Mouse (Mus musculus) lung, embryonic 16.5 days (tissue): ENCODE results near the gene P2rx4. TPM values are rescaled to one million over a fixed set of nuclear protein-coding genes. Genes with fewer than 3 reads are reported as not detected.

Experiments used
- ATAC-seq: fragments of 200-750 bp; cut with Nextera tagmentation; 2 replicates; pipeline ENCODE4 v1.8.0; 2017; ENCODE audit warnings: low read depth, mild to moderate bottlenecking, moderate library complexity
- H3K27ac ChIP-seq: fragments of 300-500 bp; sonication (generic); 2 replicates; pipeline ENCODE4 v1.5.1; 2014; ENCODE audit warnings: mild to moderate bottlenecking, control low read depth, low read length
- H3K27me3 ChIP-seq: fragments of 300-500 bp; sonication (generic); 2 replicates; pipeline ENCODE4 v1.6.1; 2014; ENCODE audit warnings: low read depth, low read length, mixed read lengths; ENCODE audit not compliant: control insufficient read depth, insufficient read depth
- H3K36me3 ChIP-seq: fragments of 300-500 bp; sonication (generic); 2 replicates; pipeline ENCODE4 v1.6.1; 2014; ENCODE audit warnings: low read length; ENCODE audit not compliant: control insufficient read depth, insufficient read depth
- H3K4me1 ChIP-seq: fragments of 300-500 bp; sonication (generic); replicated peaks from 2 replicates; pipeline ENCODE4 v1.6.1; 2014; ENCODE audit warnings: low read length, mixed read lengths; ENCODE audit not compliant: control insufficient read depth, insufficient read depth
- H3K4me2 ChIP-seq: fragments of 300-500 bp; sonication (generic); 2 replicates; pipeline ENCODE4 v1.6.1; 2014; ENCODE audit warnings: low read depth, low read length, control low read depth
- H3K4me3 ChIP-seq: fragments of 300-500 bp; sonication (generic); 2 replicates; pipeline ENCODE4 v1.5.1; 2014; ENCODE audit warnings: mild to moderate bottlenecking, low read length, control low read depth
- H3K9ac ChIP-seq: fragments of 300-500 bp; sonication (generic); 2 replicates; pipeline ENCODE4 v1.6.1; 2014; ENCODE audit warnings: low read length, control low read depth
- H3K9me3 ChIP-seq: fragments of 300-500 bp; sonication (generic); 2 replicates; pipeline ENCODE4 v1.6.1; 2016; ENCODE audit warnings: low read length; ENCODE audit not compliant: control insufficient read depth
- WGBS: fragments of 180-500 bp; shearing (Covaris S2); extraction: QIAGEN DNeasy Blood & Tissue Kit; methylation state at CpG from one replicate; pipeline ENCODE4 v1.1.7; 2014; 5-methylcytosine and 5-hydroxymethylcytosine counted together
- polyA plus RNA-seq: library from polyadenylated mRNA; unstranded; fragments of >200 nt; fragmentation: Nextera tagmentation; extraction: Ambion mirVana; gene quantifications from 2 replicates; pipeline ENCODE4 v1.2.1, GENCODE M21; 2015

Gene P2rx4
- polyA plus RNA-seq, 1 experiment from 2014 or later, result 19.6 TPM

- H3K4me3 ChIP-seq, result no peak overlapping the region
- WGBS, result 97% methylated on average over 2 of the region's 2 CpGs
- H3K9me3 ChIP-seq, result no peaks in the 10 kb centered on the region
- H3K9ac ChIP-seq, result no peak overlapping the region
- H3K4me1 ChIP-seq, result no peaks in the 10 kb centered on the region; the same call in 1 of the 2 replicates
- H3K36me3 ChIP-seq, result no peaks in the 10 kb centered on the region
- no peak overlapping the region for H3K4me2 ChIP-seq
- ATAC-seq, result no peak
- H3K27ac ChIP-seq, result no peak overlapping the region
- no peaks in the 10 kb centered on the region for H3K27me3 ChIP-seq
Observed at GRCm38 (mm10) chr5:122716793-122717192, 9.4 kb downstream of the P2rx4 start.

- ATAC-seq, result peak; percentile 67
Observed at GRCm38 (mm10) chr5:122718400-122718799, 11.1 kb downstream of the P2rx4 start.

DNA sequence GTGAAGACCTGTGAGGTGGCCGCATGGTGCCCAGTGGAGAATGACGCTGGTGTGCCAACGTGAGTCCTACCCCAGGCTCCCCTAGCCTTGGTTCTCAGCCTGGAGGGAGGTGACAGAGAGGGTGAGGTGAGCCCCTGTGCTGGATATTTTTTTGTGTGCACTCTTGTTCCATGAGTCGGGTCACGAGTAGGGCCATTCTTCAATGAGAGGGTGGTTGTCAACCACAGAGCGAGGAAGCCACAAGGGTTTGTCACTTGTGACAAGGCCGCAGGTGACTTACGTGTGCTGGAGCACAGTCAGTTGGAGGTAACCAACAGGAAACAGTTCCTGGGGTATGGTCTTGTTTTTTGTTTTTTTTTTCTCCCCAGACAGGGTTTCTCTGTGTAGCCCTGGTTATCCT lies 11.8 kb downstream of the P2rx4 start:
- Histone ChIP-seq H3K4me2 (no peak overlapping the region), H3K36me3 (no peaks in the 10 kb centered on the region), H3K9me3 (no peaks in the 10 kb centered on the region), H3K27me3 (no peaks in the 10 kb centered on the region), H3K27ac (no peak overlapping the region), H3K9ac (no peak overlapping the region), H3K4me3 (no peak overlapping the region), H3K4me1 (no peaks in the 10 kb centered on the region; the same call in 1 of the 2 replicates)
- 88% methylated on average over 8 of the region's 8 CpGs for WGBS
- no peak for ATAC-seq

More at GRCm38 (mm10) chr5:122718400-122718799, 11.1 kb downstream of the P2rx4 start:
- no peaks in the 10 kb centered on the region for H3K9me3 ChIP-seq
- no peaks in the 10 kb centered on the region for H3K27me3 ChIP-seq
- no peak overlapping the region for H3K4me2 ChIP-seq
- no peak overlapping the region for H3K27ac ChIP-seq
- H3K4me1 ChIP-seq, result no peaks in the 10 kb centered on the region; the same call in 1 of the 2 replicates
- 14% methylated on average over 7 of the region's 7 CpGs for WGBS
- no peak overlapping the region for H3K9ac ChIP-seq
- H3K36me3 ChIP-seq, result no peaks in the 10 kb centered on the region
- no peak overlapping the region for H3K4me3 ChIP-seq

DNA sequence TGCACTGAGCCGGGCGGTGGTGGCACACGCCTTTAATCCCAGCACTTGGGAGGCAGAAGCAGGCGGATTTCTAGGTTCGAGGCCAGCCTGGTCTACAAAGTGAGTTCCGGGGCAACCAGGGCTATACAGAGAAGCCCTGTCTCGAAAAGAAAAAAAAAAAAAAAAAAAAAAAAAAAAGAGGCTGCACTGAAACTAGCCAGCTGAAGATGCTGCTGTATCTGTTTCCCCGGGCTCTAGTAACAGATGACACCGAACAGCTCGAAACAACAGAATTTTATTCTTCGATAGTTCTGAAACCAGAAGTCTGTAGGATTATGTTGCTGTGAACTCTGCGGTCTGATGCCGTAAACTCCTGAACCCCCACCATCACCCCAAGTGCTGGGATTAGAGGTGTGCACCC lies 18.1 kb downstream of the P2rx4 start:
- Histone ChIP-seq H3K9me3 (no peaks in the 10 kb centered on the region), H3K4me2 (no peak overlapping the region), H3K36me3 (peaks cover 2% of the 10 kb centered on the region; the same call in 1 of the 2 replicates), H3K27me3 (no peaks in the 10 kb centered on the region), H3K27ac (no peak overlapping the region), H3K9ac (no peak overlapping the region), H3K4me3 (no peak overlapping the region), H3K4me1 (no peaks in the 10 kb centered on the region)
- WGBS, result 89% methylated on average over 13 of the region's 13 CpGs
- ATAC-seq, result no peak

- ATAC-seq, result peak; percentile 43
Observed at GRCm38 (mm10) chr5:122726068-122726467, 18.7 kb downstream of the P2rx4 start.

DNA sequence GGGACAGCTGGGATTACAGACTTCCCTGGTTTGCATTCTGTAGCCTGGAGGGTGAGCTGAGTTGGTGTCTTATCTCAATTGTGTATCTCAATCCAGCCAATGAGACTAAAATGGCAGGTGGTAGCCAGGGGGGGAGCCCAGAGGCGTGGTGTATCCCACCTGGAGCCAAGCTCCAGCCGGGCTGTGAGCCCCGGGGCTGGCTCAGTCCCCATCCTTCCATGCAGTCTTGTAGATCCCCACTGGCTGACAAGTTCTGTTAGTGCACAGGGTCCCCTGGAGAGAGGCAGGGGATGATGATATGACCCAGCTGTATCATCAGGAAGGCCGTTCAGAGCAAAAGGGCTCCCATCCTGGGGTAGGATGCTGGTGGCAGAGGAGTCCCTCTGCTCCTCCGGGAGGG lies 19.3 kb downstream of the P2rx4 start:
- ATAC-seq, result peak; percentile 11; the same call in 1 of the 2 replicates
- Histone ChIP-seq H3K9me3 (no peaks in the 10 kb centered on the region), H3K9ac (no peak overlapping the region), H3K36me3 (peaks cover 2% of the 10 kb centered on the region; the same call in 1 of the 2 replicates), H3K4me3 (no peak overlapping the region), H3K27me3 (no peaks in the 10 kb centered on the region), H3K4me2 (no peak overlapping the region), H3K27ac (no peak overlapping the region), H3K4me1 (peaks cover 2% of the 10 kb centered on the region)
- 51% methylated on average over 5 of the region's 5 CpGs for WGBS

More at GRCm38 (mm10) chr5:122726068-122726467, 18.7 kb downstream of the P2rx4 start:
- Histone ChIP-seq H3K27me3 (no peaks in the 10 kb centered on the region), H3K9ac (no peak overlapping the region), H3K4me3 (no peak overlapping the region), H3K4me1 (no peaks in the 10 kb centered on the region), H3K27ac (no peak overlapping the region), H3K4me2 (no peak overlapping the region), H3K36me3 (peaks cover 2% of the 10 kb centered on the region; the same call in 1 of the 2 replicates), H3K9me3 (no peaks in the 10 kb centered on the region)
- WGBS, result 16% methylated on average over 7 of the region's 7 CpGs

DNA sequence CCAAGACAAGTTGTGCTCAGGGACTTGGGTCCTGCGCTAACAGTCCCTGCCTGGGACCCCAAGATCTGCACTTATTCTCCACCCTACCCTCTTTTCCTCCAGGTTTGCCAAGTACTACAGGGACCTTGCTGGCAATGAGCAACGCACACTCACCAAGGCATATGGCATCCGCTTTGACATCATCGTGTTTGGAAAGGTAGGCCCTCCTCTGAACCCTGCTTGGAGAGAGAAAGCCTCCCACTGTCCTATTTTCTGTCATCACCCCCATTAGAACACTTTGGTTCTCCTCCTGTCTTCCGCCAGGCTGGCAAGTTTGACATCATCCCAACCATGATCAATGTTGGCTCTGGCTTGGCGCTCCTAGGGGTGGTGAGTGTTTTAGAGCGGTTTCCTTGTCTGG lies 19.8 kb downstream of the P2rx4 start:
- peaks cover 7% of the 10 kb centered on the region for H3K4me1 ChIP-seq
- no peak overlapping the region for H3K9ac ChIP-seq
- H3K27ac ChIP-seq, result no peak overlapping the region
- 87% methylated on average over 7 of the region's 7 CpGs for WGBS
- ATAC-seq, result no peak
- H3K27me3 ChIP-seq, result no peaks in the 10 kb centered on the region
- no peak overlapping the region for H3K4me2 ChIP-seq
- H3K9me3 ChIP-seq, result no peaks in the 10 kb centered on the region
- no peak overlapping the region for H3K4me3 ChIP-seq
- peaks cover 2% of the 10 kb centered on the region; the same call in 1 of the 2 replicates for H3K36me3 ChIP-seq

DNA sequence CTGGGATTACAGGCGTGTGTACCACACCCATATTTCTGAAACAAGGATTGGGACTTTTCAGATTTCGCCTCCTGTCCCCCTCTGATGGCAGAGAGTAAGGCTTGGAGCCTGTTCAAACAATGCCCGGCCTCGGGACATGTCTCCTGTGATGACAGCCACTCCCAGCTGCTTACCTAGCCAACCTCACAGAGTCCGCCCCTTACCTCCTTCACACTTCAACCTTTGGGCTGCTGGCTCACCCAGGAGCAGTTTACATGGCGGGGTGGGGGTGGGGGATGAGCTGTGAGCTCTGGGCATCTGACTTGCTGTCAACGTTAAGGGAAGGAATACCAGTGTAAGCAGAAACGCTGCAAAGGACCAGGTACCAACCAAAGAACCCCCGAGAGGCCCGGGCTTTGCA lies 23.4 kb downstream of the P2rx4 start:
- Histone ChIP-seq H3K9me3 (no peaks in the 10 kb centered on the region), H3K27ac (no peak overlapping the region), H3K4me1 (peaks cover 15% of the 10 kb centered on the region), H3K4me3 (no peak overlapping the region), H3K4me2 (no peak overlapping the region), H3K9ac (no peak overlapping the region), H3K27me3 (no peaks in the 10 kb centered on the region), H3K36me3 (peaks cover 2% of the 10 kb centered on the region; the same call in 1 of the 2 replicates)
- no peak for ATAC-seq
- WGBS, result 70% methylated on average over 10 of the region's 10 CpGs

DNA sequence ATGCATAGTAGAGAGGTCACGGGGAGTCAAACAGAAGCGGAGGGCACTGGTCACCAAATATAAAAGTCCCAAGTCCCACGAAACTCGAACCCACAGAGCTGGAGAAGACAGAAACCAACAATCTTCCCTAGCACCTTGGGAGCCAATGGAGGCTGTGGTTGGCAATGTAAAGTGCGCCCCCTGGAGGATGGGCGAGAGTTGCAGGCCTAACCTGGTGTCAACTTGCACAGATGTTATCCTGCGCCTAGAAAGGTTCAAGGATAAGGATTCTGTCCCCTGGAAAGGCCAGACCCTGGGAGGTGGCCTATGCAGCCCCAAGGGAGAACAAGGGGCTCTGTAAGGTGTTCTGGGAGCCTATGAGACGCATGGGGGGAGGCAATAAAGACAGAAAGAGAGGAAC lies 24.0 kb downstream of the P2rx4 start:
- H3K27ac ChIP-seq, result peak overlapping the region; percentile 79
- H3K9ac ChIP-seq, result no peak overlapping the region
- peaks cover 15% of the 10 kb centered on the region for H3K4me1 ChIP-seq
- H3K27me3 ChIP-seq, result no peaks in the 10 kb centered on the region
- H3K36me3 ChIP-seq, result peaks cover 2% of the 10 kb centered on the region; the same call in 1 of the 2 replicates
- WGBS, result 69% methylated on average over 8 of the region's 8 CpGs
- ATAC-seq, result no peak
- H3K4me3 ChIP-seq, result no peak overlapping the region
- H3K9me3 ChIP-seq, result no peaks in the 10 kb centered on the region
- peak overlapping the region; percentile 37; the same call in 1 of the 2 replicates for H3K4me2 ChIP-seq
